7 mouse cellular contexts compared by ENCODE assay signal in genomic region chr13:98332106-98332505, GRCm38 (mm10). TPM values are rescaled to one million over a fixed set of nuclear protein-coding genes. Genes with fewer than 3 reads are reported as not detected.
DNase-seq lines count a peak whose midpoint lies in the region; ATAC-seq lines count a peak whose summit lies in the region.

No protein-coding gene starts in this region.

- ATAC-seq in hematopoietic stem cell, adult 5-6 weeks (replicated peaks in 1 of 2; ENCODE audit: insufficient read depth in 1 of 2, low FRiP score in 2 of 2, low TSS enrichment in 1 of 2, low read depth in 1 of 2, poor library complexity in 2 of 2, severe bottlenecking in 2 of 2) = peak; percentile 64 to 78; a peak in 3 of 4 replicates
- peak; percentile 92 for ATAC-seq in megakaryocyte progenitor cell, adult 5-6 weeks (replicated peaks; ENCODE audit: poor library complexity)

- peak; percentile 13 for DNase-seq in left cerebral cortex, postnatal 4 days
- no peak for DNase-seq in left cerebral cortex, postnatal 36 days (ENCODE audit: low spot score in 2 of 2)
- peak; percentile 29 for DNase-seq in R1 (ENCODE audit: low read depth, low spot score)
- no peak for DNase-seq in MN1 (ENCODE audit: low spot score)
- no peak for DNase-seq in left cerebral cortex, adult 18-20 months (ENCODE audit: low spot score in 2 of 2)

- intact Hi-C loops in left cerebral cortex, postnatal 4 days (cut with DNase I) = no loop called here
- intact Hi-C loops in left cerebral cortex, postnatal 36 days (cut with DNase I) = no loop called here

RNA-seq across cellular contexts. Expression of gene Btf3, which starts 15.3 kb away (rescaled TPM):
- 100 to 1,000 TPM; 307 to 340 TPM for total RNA-seq in left cerebral cortex, postnatal 4 days (2021)
- total RNA-seq in left cerebral cortex, postnatal 36 days (2021) = 100 to 1,000 TPM; 170 to 181 TPM
- 1,706 and 2,199 TPM in 2 replicates for total RNA-seq in hematopoietic stem cell, adult 5-6 weeks (2017)
- 1,345 and 1,405 TPM in 2 replicates for total RNA-seq in megakaryocyte progenitor cell, adult 5-6 weeks (2015)
- total RNA-seq in megakaryocyte progenitor cell, adult 5-6 weeks (2017) = 2,105 and 2,157 TPM in 2 replicates
- total RNA-seq in left cerebral cortex, adult 18-20 months (2021) = 100 to 1,000 TPM; 171 to 175 TPM

RNA-seq across cellular contexts. Expression of gene Foxd1, which starts 21.9 kb away (rescaled TPM):
- total RNA-seq in left cerebral cortex, postnatal 4 days (2021) = 1 to 10 TPM; 2.2 to 2.3 TPM
- total RNA-seq in left cerebral cortex, postnatal 36 days (2021) = 1 to 10 TPM; 1.1 to 2.1 TPM
- total RNA-seq in hematopoietic stem cell, adult 5-6 weeks (2017) = not detected in 2 replicates
- total RNA-seq in megakaryocyte progenitor cell, adult 5-6 weeks (2015) = not detected in 2 replicates
- total RNA-seq in megakaryocyte progenitor cell, adult 5-6 weeks (2017) = not detected in 2 replicates
- 1 to 10 TPM; 1.6 to 2.0 TPM for total RNA-seq in left cerebral cortex, adult 18-20 months (2021)

RNA-seq across cellular contexts. Expression of gene Gm21976, which starts 52.4 kb away (rescaled TPM):
- total RNA-seq in left cerebral cortex, postnatal 4 days (2021) = not detected
- total RNA-seq in left cerebral cortex, postnatal 36 days (2021) = not detected
- not detected in 2 replicates for total RNA-seq in hematopoietic stem cell, adult 5-6 weeks (2017)
- not detected in 2 replicates for total RNA-seq in megakaryocyte progenitor cell, adult 5-6 weeks (2015)
- not detected in 2 replicates for total RNA-seq in megakaryocyte progenitor cell, adult 5-6 weeks (2017)
- total RNA-seq in left cerebral cortex, adult 18-20 months (2021) = not detected

Comparison
In these comparisons a context has a peak if more than half of its experiments do, and no peak if none do; other contexts are left out.
1. DNase-seq: peak in left cerebral cortex, postnatal 4 days (single experiment) and R1 (single experiment); none in left cerebral cortex, postnatal 36 days (0 of 2), MN1 (single experiment) and left cerebral cortex, adult 18-20 months (0 of 2).